Mouse (Mus musculus): ENCODE data around the gene Gpsm1. TPM values are rescaled to one million over a fixed set of nuclear protein-coding genes. Genes with fewer than 3 reads are reported as not detected.

Gene Gpsm1
- polyA plus RNA-seq, 1 experiment = 57.7 TPM

DNA sequence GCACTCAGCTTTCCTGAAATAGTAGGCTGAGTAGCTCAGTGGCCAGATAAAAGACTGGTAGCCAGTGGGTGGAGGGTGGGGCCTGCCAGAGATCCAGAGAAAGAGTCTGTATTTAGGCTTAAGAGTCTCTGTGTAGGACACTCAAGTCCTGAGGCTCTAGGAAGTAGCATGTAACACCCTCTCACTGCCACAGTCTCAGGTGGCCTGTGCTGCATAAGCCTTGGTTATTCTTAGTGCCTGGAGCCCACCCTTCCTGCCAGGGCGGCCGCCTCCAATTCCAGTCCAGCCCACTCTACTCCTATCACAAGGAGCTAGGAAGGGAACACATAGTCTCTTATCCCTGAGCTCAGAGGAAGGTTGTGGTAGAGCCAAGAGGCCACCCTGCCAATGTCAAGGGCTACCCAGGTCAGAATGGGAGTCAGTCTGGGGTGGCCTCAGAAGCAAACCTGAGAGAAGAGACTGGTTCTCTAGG lies 26.2 kb downstream of the Gpsm1 start:
- no peak overlapping the region for H3K27ac ChIP-seq (ENCODE audit: control insufficient read depth, insufficient read depth, low read length)
- WGBS = 100% methylated on average over 2 of the region's 2 CpGs
- no peak for TF ChIP-seq CTCF (IDR thresholded peaks at IDR 0.05; ENCODE audit: borderline replicate concordance, control insufficient read depth, extremely low read depth, insufficient read depth, low read length, poor library complexity)
- no peak for TF ChIP-seq POLR2A (IDR thresholded peaks at IDR 0.05; ENCODE audit: control insufficient read depth, extremely low read depth, insufficient read depth, low read length, poor library complexity)
- H3K4me1 ChIP-seq (replicated peaks; ENCODE audit: control insufficient read depth, insufficient read depth, low read length) = peaks cover 15% of the 10 kb centered on the region
- H3K4me3 ChIP-seq (ENCODE audit: control insufficient read depth, insufficient read depth, low read length) = no peak overlapping the region
- DNase-seq = no peak
- H3K27me3 ChIP-seq (ENCODE audit: control insufficient read depth, insufficient read depth, low read length) = no peaks in the 10 kb centered on the region
- no peaks in the 10 kb centered on the region for H3K36me3 ChIP-seq (ENCODE audit: control insufficient read depth, insufficient read depth, low read length)

DNA sequence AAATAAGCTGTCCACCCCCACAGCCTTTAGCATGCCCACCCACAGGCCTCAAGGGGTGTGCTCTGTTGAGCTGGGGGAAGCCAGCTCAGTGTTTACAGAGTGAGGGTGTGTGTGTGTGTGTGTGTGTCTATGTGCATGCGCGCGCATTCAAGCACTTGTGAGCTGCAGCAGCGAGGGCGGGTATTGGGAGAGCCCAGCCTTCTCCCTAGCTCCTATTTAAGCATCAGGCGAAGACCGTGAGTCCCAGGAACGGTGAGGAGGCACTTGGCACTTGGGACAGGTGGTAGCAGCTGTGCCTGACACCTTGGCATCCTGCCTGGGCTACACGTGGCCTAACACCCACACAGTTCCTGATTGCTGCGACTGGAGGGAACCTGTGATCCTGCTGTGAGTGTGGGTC lies 26.7 kb downstream of the Gpsm1 start:
- Histone ChIP-seq H3K4me1 (replicated peaks; ENCODE audit: control insufficient read depth, insufficient read depth, low read length) (peaks cover 15% of the 10 kb centered on the region), H3K27me3 (ENCODE audit: control insufficient read depth, insufficient read depth, low read length) (no peaks in the 10 kb centered on the region), H3K36me3 (ENCODE audit: control insufficient read depth, insufficient read depth, low read length) (no peaks in the 10 kb centered on the region), H3K4me3 (ENCODE audit: control insufficient read depth, insufficient read depth, low read length) (no peak overlapping the region), H3K27ac (ENCODE audit: control insufficient read depth, insufficient read depth, low read length) (no peak overlapping the region)
- TF ChIP-seq POLR2A (IDR thresholded peaks at IDR 0.05; ENCODE audit: control insufficient read depth, extremely low read depth, insufficient read depth, low read length, poor library complexity) (no peak), CTCF (IDR thresholded peaks at IDR 0.05; ENCODE audit: borderline replicate concordance, control insufficient read depth, extremely low read depth, insufficient read depth, low read length, poor library complexity) (no peak)
- WGBS = 69% methylated on average over 10 of the region's 10 CpGs
- no peak for DNase-seq

DNA sequence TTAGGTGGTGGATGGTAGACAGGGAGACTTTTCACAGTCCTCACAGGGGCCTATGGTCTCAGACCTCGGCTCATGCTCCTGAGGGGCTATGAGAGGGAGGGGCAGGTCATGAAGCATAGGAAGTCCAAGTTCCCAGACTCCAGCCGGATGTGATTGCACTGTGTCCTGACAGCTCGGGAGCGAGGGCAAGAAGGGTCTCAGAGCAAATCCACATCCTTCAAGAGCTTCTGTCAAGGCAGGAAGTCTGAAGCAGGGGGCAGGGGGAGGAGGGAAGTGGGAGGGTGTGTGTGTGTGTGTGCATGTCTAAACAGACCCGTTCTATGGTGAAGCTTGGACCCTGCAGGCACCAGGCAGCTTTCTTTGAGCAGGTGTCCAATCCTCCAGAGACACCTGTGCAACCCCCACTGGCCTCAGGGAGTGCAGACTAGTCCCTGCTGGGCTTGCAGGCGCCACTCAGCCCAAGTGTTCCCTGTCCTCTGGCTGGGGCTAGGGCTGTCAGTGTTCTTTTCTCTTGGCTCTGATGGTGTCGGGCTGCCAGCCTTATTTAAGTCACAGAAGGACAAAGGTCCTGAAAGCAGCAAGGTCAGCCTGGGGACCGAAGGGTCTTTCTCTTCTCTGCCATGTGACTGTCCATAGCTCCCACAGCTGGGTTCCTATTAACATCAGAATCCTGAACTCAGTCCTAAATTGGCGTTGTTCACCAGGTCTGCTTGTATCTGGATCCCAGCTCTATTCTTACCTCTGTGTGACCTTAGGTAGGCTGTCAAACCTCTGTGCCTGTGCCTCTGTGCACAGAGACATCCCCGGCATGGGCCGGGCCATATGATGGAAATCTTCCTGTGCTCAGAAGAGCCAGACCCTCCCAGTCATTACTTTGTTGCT lies 27.5 kb downstream of the Gpsm1 start:
- 69% methylated on average over 11 of the region's 11 CpGs for WGBS
- no peak for DNase-seq
- TF ChIP-seq POLR2A (IDR thresholded peaks at IDR 0.05; ENCODE audit: control insufficient read depth, extremely low read depth, insufficient read depth, low read length, poor library complexity) = no peak
- no peak for TF ChIP-seq CTCF (IDR thresholded peaks at IDR 0.05; ENCODE audit: borderline replicate concordance, control insufficient read depth, extremely low read depth, insufficient read depth, low read length, poor library complexity)
- Histone ChIP-seq H3K4me1 (replicated peaks; ENCODE audit: control insufficient read depth, insufficient read depth, low read length) (peaks cover 15% of the 10 kb centered on the region), H3K27me3 (ENCODE audit: control insufficient read depth, insufficient read depth, low read length) (no peaks in the 10 kb centered on the region), H3K4me3 (ENCODE audit: control insufficient read depth, insufficient read depth, low read length) (no peak overlapping the region), H3K36me3 (ENCODE audit: control insufficient read depth, insufficient read depth, low read length) (no peaks in the 10 kb centered on the region), H3K27ac (ENCODE audit: control insufficient read depth, insufficient read depth, low read length) (0 out of 2 replicates have a peak overlapping the region, but pooled peaks have one; percentile 6)

DNA sequence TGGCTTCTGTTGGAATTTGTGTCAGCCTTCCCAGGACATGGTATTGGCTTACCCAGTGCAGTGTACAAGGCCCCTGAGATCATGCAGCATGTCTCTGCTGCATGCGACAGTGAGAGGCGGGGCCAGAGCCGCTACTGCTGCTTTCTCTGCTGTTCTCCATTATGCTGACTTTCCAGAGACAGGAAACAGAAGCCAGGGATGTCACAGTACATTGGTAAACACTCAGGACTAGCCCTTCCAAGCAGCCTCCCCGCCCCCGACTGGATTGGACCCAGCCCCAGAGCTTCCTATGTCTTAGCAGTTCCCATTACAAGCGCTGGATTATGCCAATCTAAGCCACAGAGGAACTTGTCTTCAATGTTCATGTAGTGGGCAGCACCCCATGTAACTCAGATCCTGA lies 32.9 kb downstream of the Gpsm1 start:
- no peak overlapping the region for H3K27ac ChIP-seq (ENCODE audit: control insufficient read depth, insufficient read depth, low read length)
- H3K4me1 ChIP-seq (replicated peaks; ENCODE audit: control insufficient read depth, insufficient read depth, low read length) = peaks cover 19% of the 10 kb centered on the region
- H3K27me3 ChIP-seq (ENCODE audit: control insufficient read depth, insufficient read depth, low read length) = no peaks in the 10 kb centered on the region
- 93% methylated on average over 6 of the region's 6 CpGs for WGBS
- H3K4me3 ChIP-seq (ENCODE audit: control insufficient read depth, insufficient read depth, low read length) = no peak overlapping the region
- TF ChIP-seq CTCF (IDR thresholded peaks at IDR 0.05; ENCODE audit: borderline replicate concordance, control insufficient read depth, extremely low read depth, insufficient read depth, low read length, poor library complexity) (no peak), POLR2A (IDR thresholded peaks at IDR 0.05; ENCODE audit: control insufficient read depth, extremely low read depth, insufficient read depth, low read length, poor library complexity) (no peak)
- H3K36me3 ChIP-seq (ENCODE audit: control insufficient read depth, insufficient read depth, low read length) = no peaks in the 10 kb centered on the region
- DNase-seq = no peak

DNA sequence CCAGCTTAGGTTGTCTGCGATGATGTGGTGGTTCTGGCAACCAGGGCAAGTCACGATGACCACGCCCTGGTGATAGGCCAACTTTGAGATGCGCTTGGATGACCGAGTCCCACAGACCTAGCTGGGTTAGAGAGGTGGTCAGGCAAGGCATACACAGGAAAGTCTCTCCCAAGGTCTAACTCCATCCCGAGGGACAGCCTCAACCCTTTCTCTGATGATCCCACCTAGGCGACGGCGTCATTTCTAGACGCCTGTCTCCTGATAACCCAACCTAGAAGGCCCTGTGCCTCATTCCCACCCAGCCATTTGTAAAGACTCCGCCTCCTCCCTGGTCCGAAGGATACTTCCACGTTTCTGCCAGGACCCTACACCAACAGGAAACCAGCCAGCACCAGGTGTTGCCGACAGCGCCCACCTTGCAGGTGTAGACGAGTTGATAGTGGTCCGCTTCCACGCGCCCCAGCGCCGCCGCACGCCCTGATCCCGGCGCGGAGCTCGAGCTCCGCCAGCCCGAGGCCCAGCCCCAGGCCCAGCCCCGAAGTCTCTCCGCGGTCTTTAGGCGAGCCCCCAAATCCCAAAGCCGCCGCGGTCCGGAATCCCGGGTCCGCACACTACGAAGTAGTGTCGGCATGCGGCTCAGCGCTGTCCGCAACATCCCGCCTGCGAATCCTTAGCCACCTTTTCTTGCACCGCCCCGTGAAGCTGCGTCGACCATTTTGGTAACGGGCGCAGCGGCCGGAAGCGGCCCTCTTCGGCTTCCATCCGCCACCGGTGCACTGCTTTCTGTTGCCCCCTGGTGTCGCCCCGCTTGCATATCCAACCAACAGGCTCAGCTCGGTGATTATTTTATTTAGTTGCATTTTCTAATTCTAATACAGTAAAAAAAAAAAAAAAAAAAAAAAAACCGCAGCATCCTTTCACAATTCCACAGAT lies 36.3 kb downstream of the Gpsm1 start, which contains the start of gene Dnlz:
Dnlz (minus strand) TSS at position 753 of the 933 bp plus-strand sequence.
- 1% methylated on average over 62 of the region's 62 CpGs for WGBS
- peak; percentile 95 for DNase-seq

More for the DNA sequence above, 36.3 kb downstream of the Gpsm1 start, which contains the start of gene Dnlz:
- Histone ChIP-seq H3K27me3 (ENCODE audit: control insufficient read depth, insufficient read depth, low read length) (no peaks in the 10 kb centered on the region), H3K27ac (ENCODE audit: control insufficient read depth, insufficient read depth, low read length) (peak within 1 kb of the TSS; percentile 84), H3K4me1 (replicated peaks; ENCODE audit: control insufficient read depth, insufficient read depth, low read length) (peaks cover 31% of the 10 kb centered on the region), H3K36me3 (ENCODE audit: control insufficient read depth, insufficient read depth, low read length) (no peaks in the 10 kb centered on the region), H3K4me3 (ENCODE audit: control insufficient read depth, insufficient read depth, low read length) (peak within 1 kb of the TSS; percentile 93)
- TF ChIP-seq CTCF (IDR thresholded peaks at IDR 0.05; ENCODE audit: borderline replicate concordance, control insufficient read depth, extremely low read depth, insufficient read depth, low read length, poor library complexity) = no peak
- no peak for TF ChIP-seq POLR2A (IDR thresholded peaks at IDR 0.05; ENCODE audit: control insufficient read depth, extremely low read depth, insufficient read depth, low read length, poor library complexity)

Measured in thymus, adult 2 months (tissue).